Mouse (Mus musculus): Measurements from ENCODE around the gene Gm10277. TPM values are rescaled to one million over a fixed set of nuclear protein-coding genes. Genes with fewer than 3 reads are reported as not detected.
"Not testable (repeated sequence)": the region's sequence is repeated elsewhere in the genome, so short reads cannot be mapped to it uniquely, and the experiment has no call there.

Gene Gm10277
- polyA plus RNA-seq, 1 experiment from 2014 or later, result 1.0 TPM

DNA sequence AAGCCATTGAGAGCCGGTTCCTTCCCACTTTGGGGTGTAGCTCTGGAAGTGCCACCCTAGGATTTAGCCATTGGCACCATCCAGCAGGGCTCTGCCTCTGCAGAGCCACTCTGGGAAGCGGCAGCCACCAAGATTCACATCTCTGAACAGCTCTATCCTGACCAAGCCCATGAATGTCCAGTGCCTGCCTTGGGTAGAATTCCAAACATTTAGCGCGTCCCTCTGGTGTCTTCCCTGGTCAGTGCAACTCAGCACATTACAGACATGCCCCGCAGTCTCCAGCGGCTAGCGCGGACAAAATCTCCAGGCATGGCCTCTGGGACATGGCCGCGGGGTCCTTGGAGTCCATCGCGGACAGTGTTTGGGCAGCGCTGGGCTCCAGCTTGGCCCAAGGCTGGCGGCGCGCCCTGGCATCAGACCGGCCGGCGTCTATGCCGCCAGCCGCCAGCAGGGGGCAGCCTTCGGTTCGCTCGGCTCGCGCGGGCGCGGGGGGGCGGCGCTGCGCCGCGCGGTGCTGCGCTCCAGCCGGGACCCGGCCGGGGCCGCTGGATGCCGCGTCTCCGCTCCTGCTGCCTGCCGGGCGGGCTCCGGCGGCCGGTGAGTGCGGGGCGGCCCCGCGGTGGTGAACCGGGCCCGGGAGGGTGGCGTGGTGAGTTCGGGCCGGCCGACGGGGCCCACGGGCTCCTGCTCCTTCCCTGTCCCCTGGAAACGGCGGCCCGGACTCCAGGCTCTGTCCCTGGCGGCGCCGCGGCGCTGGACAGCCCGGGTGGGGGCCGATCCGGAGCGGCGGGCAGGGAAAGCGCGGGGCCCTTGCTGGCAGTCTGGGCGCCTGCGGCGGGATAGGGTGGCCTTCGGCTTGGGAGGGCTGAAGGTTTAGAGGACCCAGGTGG lies 24.5 kb downstream of the Gm10277 start, which contains the start of gene Myo18a:
Myo18a (plus strand) TSS at position 464 of the 890 bp plus-strand sequence.
- Histone ChIP-seq H3K9me3 (ENCODE audit: control insufficient read depth, low read length) (no peaks in the 10 kb centered on the region), H3K27ac (ENCODE audit: low read depth) (peak within 1 kb of the TSS; percentile 84), H3K4me3 (ENCODE audit: low read depth, low read length) (peak within 1 kb of the TSS; percentile 84), H3K36me3 (ENCODE audit: control insufficient read depth, insufficient read depth, low read length) (no peaks in the 10 kb centered on the region), H3K4me1 (replicated peaks; ENCODE audit: control insufficient read depth, insufficient read depth, low read length) (peaks cover 32% of the 10 kb centered on the region), H3K27me3 (replicated peaks; ENCODE audit: control insufficient read depth, insufficient read depth, low read length) (no peaks in the 10 kb centered on the region), H3K4me2 (ENCODE audit: low read length) (peak within 1 kb of the TSS; percentile 80), H3K9ac (ENCODE audit: low read length) (peak within 1 kb of the TSS; percentile 94)
- 2% methylated on average over 76 of the region's 79 CpGs for WGBS
- DNase-seq (ENCODE audit: low spot score) (peak; percentile 96), ATAC-seq (replicated peaks; ENCODE audit: low FRiP score, low TSS enrichment, low read depth) (peak; percentile 77)

DNA sequence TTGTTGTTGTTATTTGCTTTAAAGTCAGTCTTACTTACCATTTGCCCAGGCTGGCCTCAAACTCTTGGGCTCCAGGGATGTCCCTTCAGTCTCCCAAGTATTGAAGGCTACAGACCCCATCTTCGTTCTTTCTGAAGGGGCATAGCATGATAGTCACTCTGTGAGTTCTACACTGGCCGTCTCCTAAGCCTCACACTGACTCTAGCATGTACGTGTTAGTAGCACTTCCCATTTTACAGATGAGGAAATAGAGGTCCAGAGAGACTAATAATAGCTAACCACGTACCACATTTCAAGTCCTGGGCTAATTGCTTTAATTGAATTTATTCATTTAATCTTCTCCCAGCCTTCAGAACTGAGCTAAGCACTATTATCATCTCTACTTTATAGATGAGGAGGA lies 27.5 kb downstream of the Gm10277 start:
- Histone ChIP-seq H3K27me3 (replicated peaks; ENCODE audit: control insufficient read depth, insufficient read depth, low read length) (no peaks in the 10 kb centered on the region), H3K9ac (ENCODE audit: low read length) (no peak overlapping the region), H3K36me3 (ENCODE audit: control insufficient read depth, insufficient read depth, low read length) (no peaks in the 10 kb centered on the region), H3K27ac (ENCODE audit: low read depth) (no peak overlapping the region), H3K9me3 (ENCODE audit: control insufficient read depth, low read length) (no peaks in the 10 kb centered on the region), H3K4me2 (ENCODE audit: low read length) (no peak overlapping the region), H3K4me1 (replicated peaks; ENCODE audit: control insufficient read depth, insufficient read depth, low read length) (peaks cover 13% of the 10 kb centered on the region), H3K4me3 (ENCODE audit: low read depth, low read length) (no peak overlapping the region)
- DNase-seq (ENCODE audit: low spot score) (no peak), ATAC-seq (replicated peaks; ENCODE audit: low FRiP score, low TSS enrichment, low read depth) (no peak)
- WGBS, result 86% methylated on average over 4 of the region's 4 CpGs

DNA sequence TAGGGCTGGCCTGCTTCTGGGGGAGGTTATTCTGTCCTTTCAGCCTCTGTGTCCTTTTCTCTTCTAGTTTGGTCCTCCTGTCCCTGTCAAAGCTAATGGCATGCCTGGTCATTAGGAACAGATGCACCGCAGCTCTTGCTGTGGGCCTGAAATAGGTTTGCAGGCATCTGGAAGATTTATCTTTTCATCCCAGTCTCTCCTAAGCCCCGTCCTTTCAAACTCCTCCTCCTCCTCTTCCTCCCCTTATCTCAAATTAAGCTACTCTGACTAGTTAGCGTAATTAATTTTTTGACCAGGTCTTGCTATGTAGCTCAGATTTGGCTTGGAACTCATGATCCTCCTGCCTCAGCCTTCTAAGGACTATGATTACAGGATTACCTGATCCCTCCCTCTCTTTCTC lies 34.1 kb downstream of the Gm10277 start:
- Histone ChIP-seq H3K4me2 (ENCODE audit: low read length) (no peak overlapping the region), H3K4me1 (replicated peaks; ENCODE audit: control insufficient read depth, insufficient read depth, low read length) (no peaks in the 10 kb centered on the region), H3K27ac (ENCODE audit: low read depth) (no peak overlapping the region), H3K36me3 (ENCODE audit: control insufficient read depth, insufficient read depth, low read length) (no peaks in the 10 kb centered on the region), H3K9ac (ENCODE audit: low read length) (no peak overlapping the region), H3K27me3 (replicated peaks; ENCODE audit: control insufficient read depth, insufficient read depth, low read length) (no peaks in the 10 kb centered on the region), H3K9me3 (ENCODE audit: control insufficient read depth, low read length) (no peaks in the 10 kb centered on the region), H3K4me3 (ENCODE audit: low read depth, low read length) (no peak overlapping the region)
- DNase-seq (ENCODE audit: low spot score), result no peak
- WGBS, result 66% methylated on average over 3 of the region's 3 CpGs
- ATAC-seq (replicated peaks; ENCODE audit: low FRiP score, low TSS enrichment, low read depth), result no peak

DNA sequence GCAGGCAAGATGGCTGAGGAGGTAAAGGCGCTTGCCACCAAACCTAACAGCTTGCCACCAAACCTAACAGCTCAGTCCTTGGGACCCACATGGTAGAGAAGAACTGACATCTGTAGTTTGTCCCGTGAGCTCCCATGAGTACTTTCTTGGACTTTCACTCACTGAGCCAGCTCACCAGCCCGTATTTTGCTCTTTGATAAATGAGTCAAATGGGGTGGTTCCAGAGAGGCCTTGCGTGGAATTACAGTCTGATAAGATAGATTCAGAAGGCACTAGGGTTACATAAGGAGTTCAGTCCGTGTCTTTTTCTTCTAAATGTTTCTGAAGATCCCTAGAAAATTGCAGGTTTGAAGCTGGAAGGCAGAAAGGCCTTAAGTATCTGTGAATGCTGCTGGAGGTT lies 35.0 kb downstream of the Gm10277 start:
- Histone ChIP-seq H3K9ac (ENCODE audit: low read length) (no peak overlapping the region), H3K4me3 (ENCODE audit: low read depth, low read length) (no peak overlapping the region), H3K27ac (ENCODE audit: low read depth) (no peak overlapping the region), H3K9me3 (ENCODE audit: control insufficient read depth, low read length) (no peaks in the 10 kb centered on the region), H3K36me3 (ENCODE audit: control insufficient read depth, insufficient read depth, low read length) (no peaks in the 10 kb centered on the region), H3K27me3 (replicated peaks; ENCODE audit: control insufficient read depth, insufficient read depth, low read length) (no peaks in the 10 kb centered on the region), H3K4me1 (replicated peaks; ENCODE audit: control insufficient read depth, insufficient read depth, low read length) (no peaks in the 10 kb centered on the region), H3K4me2 (ENCODE audit: low read length) (no peak overlapping the region)
- no peak for DNase-seq (ENCODE audit: low spot score)
- 75% methylated on average over 5 of the region's 5 CpGs for WGBS
- ATAC-seq (replicated peaks; ENCODE audit: low FRiP score, low TSS enrichment, low read depth), result no peak

DNA sequence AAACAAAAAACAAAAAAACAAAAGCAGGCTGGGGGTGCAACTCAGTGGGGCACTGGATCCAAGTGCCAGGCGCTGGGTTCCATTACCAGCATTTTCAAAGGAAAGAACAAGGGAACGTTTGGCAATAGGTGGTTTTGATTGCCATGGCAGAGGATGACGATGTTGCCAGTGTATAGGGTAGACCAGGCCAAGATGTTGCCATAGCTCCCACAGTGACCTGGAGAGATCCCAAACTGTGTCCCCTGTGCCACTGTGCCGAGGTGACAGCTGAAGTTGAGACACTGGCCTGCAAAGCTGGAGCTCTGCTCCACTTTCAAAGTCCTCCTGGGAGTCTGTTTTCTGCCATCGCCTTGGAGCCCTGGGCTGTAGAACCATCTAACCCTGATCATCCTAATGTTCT lies 38.6 kb downstream of the Gm10277 start:
- no peak overlapping the region for H3K4me2 ChIP-seq (ENCODE audit: low read length)
- no peak overlapping the region for H3K9ac ChIP-seq (ENCODE audit: low read length)
- WGBS, result 85% methylated on average over 5 of the region's 5 CpGs
- no peaks in the 10 kb centered on the region for H3K27me3 ChIP-seq (replicated peaks; ENCODE audit: control insufficient read depth, insufficient read depth, low read length)
- H3K36me3 ChIP-seq (ENCODE audit: control insufficient read depth, insufficient read depth, low read length), result no peaks in the 10 kb centered on the region
- ATAC-seq (replicated peaks; ENCODE audit: low FRiP score, low TSS enrichment, low read depth) (no peak), DNase-seq (ENCODE audit: low spot score) (no peak)
- H3K9me3 ChIP-seq (ENCODE audit: control insufficient read depth, low read length), result no peaks in the 10 kb centered on the region
- no peak overlapping the region for H3K27ac ChIP-seq (ENCODE audit: low read depth)
- H3K4me3 ChIP-seq (ENCODE audit: low read depth, low read length), result no peak overlapping the region
- no peaks in the 10 kb centered on the region for H3K4me1 ChIP-seq (replicated peaks; ENCODE audit: control insufficient read depth, insufficient read depth, low read length)

DNA sequence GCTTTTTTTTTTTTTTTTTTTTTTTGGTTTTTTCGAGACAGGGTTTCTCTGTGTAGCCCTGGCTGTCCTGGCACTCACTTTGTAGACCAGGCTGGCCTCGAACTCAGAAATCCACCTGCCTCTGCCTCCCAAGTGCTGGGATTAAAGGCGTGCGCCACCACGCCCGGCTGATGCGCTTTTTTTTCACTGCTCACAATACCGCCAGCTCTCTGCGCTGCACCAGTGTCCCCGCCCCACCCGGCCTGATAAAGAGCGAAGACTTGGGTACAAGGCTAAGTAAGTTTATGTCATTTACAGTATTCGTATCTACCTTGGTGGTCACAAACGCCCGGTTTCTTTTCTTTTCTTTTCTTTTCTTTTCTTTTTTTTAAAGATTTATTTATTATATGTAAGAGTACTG lies 40.4 kb downstream of the Gm10277 start:
- 94% methylated on average over 13 of the region's 15 CpGs for WGBS
- ATAC-seq (replicated peaks; ENCODE audit: low FRiP score, low TSS enrichment, low read depth); DNase-seq (ENCODE audit: low spot score): not testable (repeated sequence)

DNA sequence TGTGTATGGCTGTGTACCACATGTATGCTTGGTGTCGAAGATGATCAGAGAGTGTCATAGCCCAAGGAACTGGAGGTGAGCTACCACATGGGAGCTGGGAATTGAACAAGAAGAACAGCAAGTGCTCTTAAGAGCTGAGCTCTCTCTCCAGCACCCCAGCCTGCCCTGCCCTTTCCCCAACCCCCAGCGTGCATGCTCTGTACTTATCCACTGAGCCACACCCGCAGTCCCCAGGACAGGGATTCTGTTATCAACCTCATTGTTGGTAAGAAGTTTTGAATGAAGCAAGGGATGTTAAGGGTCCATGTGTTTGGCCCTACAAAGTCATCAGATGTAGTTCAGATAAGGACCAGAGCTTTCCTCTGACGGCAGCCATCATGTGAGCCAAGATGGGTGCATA lies 40.9 kb downstream of the Gm10277 start:
- no peak overlapping the region for H3K9ac ChIP-seq (ENCODE audit: low read length)
- no peak for ATAC-seq (replicated peaks; ENCODE audit: low FRiP score, low TSS enrichment, low read depth)
- DNase-seq (ENCODE audit: low spot score), result no peak
- no peak overlapping the region for H3K4me3 ChIP-seq (ENCODE audit: low read depth, low read length)
- no peaks in the 10 kb centered on the region for H3K36me3 ChIP-seq (ENCODE audit: control insufficient read depth, insufficient read depth, low read length)
- H3K27ac ChIP-seq (ENCODE audit: low read depth), result no peak overlapping the region
- no peak overlapping the region for H3K4me2 ChIP-seq (ENCODE audit: low read length)
- no peaks in the 10 kb centered on the region for H3K9me3 ChIP-seq (ENCODE audit: control insufficient read depth, low read length)
- WGBS, result 80% methylated on average over 4 of the region's 4 CpGs
- no peaks in the 10 kb centered on the region for H3K27me3 ChIP-seq (replicated peaks; ENCODE audit: control insufficient read depth, insufficient read depth, low read length)
- H3K4me1 ChIP-seq (replicated peaks; ENCODE audit: control insufficient read depth, insufficient read depth, low read length), result no peaks in the 10 kb centered on the region

More for the DNA sequence above, 40.4 kb downstream of the Gm10277 start:
- H3K9ac ChIP-seq (ENCODE audit: low read length); H3K4me2 ChIP-seq (ENCODE audit: low read length); H3K27ac ChIP-seq (ENCODE audit: low read depth); H3K27me3 ChIP-seq (replicated peaks; ENCODE audit: control insufficient read depth, insufficient read depth, low read length); H3K9me3 ChIP-seq (ENCODE audit: control insufficient read depth, low read length); H3K4me1 ChIP-seq (replicated peaks; ENCODE audit: control insufficient read depth, insufficient read depth, low read length); H3K4me3 ChIP-seq (ENCODE audit: low read depth, low read length); H3K36me3 ChIP-seq (ENCODE audit: control insufficient read depth, insufficient read depth, low read length): not testable (repeated sequence)

DNA sequence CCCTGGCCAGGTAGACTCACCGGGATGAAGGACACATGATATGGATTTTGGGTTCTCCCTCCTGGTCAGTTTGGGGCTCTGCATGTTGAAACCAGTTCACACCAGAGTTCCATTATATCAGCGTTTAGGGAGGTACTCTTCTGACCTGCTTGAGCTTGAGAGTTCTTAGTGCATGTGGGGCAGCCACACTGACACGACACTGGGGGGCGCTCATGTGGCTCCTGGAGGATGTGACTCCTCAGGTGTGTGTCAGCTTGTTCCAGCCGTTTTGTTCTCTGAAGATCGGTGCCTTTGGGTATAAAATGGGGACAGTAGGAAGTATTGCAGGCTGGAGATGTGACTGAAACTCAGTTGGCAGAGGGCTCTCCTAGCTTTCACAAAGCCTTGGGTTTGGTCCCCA lies 43.6 kb downstream of the Gm10277 start:
- Histone ChIP-seq H3K27me3 (replicated peaks; ENCODE audit: control insufficient read depth, insufficient read depth, low read length) (no peaks in the 10 kb centered on the region), H3K9me3 (ENCODE audit: control insufficient read depth, low read length) (no peaks in the 10 kb centered on the region), H3K4me3 (ENCODE audit: low read depth, low read length) (no peak overlapping the region), H3K4me1 (replicated peaks; ENCODE audit: control insufficient read depth, insufficient read depth, low read length) (no peaks in the 10 kb centered on the region), H3K36me3 (ENCODE audit: control insufficient read depth, insufficient read depth, low read length) (no peaks in the 10 kb centered on the region), H3K4me2 (ENCODE audit: low read length) (no peak overlapping the region), H3K9ac (ENCODE audit: low read length) (no peak overlapping the region), H3K27ac (ENCODE audit: low read depth) (no peak overlapping the region)
- WGBS, result 33% methylated on average over 6 of the region's 6 CpGs
- DNase-seq (ENCODE audit: low spot score) (no peak), ATAC-seq (replicated peaks; ENCODE audit: low FRiP score, low TSS enrichment, low read depth) (no peak)

DNA sequence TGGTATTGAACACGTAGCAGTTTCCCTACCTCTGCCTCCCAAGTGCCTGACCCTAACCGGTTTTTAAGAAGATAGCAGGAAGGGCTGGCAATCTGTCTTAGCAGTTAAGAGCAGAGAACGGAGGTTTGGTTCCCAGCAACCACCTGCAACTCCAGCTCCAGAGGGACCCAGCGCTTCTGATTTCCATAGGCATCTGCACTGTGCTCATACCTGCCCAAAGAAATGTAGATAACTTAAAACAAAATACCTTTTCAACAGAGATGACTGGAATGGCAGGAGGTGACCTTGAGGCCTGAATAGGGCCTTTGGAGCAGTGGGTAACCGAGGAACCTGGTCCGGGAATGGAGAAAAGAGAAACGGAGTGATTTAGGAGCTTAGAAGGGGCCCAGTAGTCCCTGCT lies 49.0 kb downstream of the Gm10277 start:
- H3K9ac ChIP-seq (ENCODE audit: low read length), result no peak overlapping the region
- no peak overlapping the region for H3K4me3 ChIP-seq (ENCODE audit: low read depth, low read length)
- no peaks in the 10 kb centered on the region for H3K36me3 ChIP-seq (ENCODE audit: control insufficient read depth, insufficient read depth, low read length)
- 53% methylated on average over 7 of the region's 7 CpGs for WGBS
- no peaks in the 10 kb centered on the region for H3K4me1 ChIP-seq (replicated peaks; ENCODE audit: control insufficient read depth, insufficient read depth, low read length)
- H3K27me3 ChIP-seq (replicated peaks; ENCODE audit: control insufficient read depth, insufficient read depth, low read length), result no peaks in the 10 kb centered on the region
- ATAC-seq (replicated peaks; ENCODE audit: low FRiP score, low TSS enrichment, low read depth) (no peak), DNase-seq (ENCODE audit: low spot score) (no peak)
- H3K9me3 ChIP-seq (ENCODE audit: control insufficient read depth, low read length), result no peaks in the 10 kb centered on the region
- no peak overlapping the region for H3K4me2 ChIP-seq (ENCODE audit: low read length)
- H3K27ac ChIP-seq (ENCODE audit: low read depth), result no peak overlapping the region

All from intestine, embryonic 14.5 days (tissue).